ENCODE assay signal across 12 mouse cellular contexts in the genomic region with DNA sequence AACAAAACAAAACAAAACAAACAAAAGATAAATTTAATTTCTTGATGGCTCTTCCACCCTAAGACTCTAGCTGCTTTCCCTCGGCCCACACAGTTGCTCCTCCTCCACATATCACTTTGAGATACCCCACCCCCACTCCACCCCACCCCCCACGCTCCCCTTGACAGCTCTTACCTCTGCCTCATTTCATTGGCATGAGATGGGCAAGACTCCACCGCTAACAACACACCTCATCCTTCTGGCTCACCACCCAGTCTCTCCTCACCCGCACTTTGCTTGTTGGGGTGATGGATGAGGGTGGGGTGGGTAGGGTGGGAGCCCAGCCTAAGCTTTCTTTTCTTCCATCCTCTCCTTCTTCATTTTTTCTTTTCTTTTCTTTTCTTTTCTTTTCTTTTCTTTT. TPM values are rescaled to one million over a fixed set of nuclear protein-coding genes. Genes with fewer than 3 reads are reported as not detected.
DNase-seq lines count a peak whose midpoint lies in the region; ATAC-seq and TF ChIP-seq lines count a peak whose summit lies in the region.
"Had no signal": no experiment of that assay in that cellular context is flagged by ENCODE, and none has a peak within 500 bp of the region (broad histone marks: within the 10 kb centered on the region; RNA-seq: fewer than 3 reads in every experiment).

No protein-coding gene starts in this region.

- ATAC-seq in heart, embryonic 11.5 days (replicated peaks; ENCODE audit: insufficient number of reproducible peaks, low FRiP score, low TSS enrichment), result no peak
- ATAC-seq in liver, embryonic 14.5 days (ENCODE audit: insufficient read depth), result no peak
- no peak for ATAC-seq in heart, embryonic 15.5 days (replicated peaks; ENCODE audit: insufficient number of reproducible peaks, insufficient read depth, low FRiP score, low read depth)
- no peak for ATAC-seq in erythroblast, adult 5-6 weeks (replicated peaks; ENCODE audit: low FRiP score, poor library complexity, severe bottlenecking)

- no peak for TF ChIP-seq EP300 in liver, embryonic 14.5 days (IDR thresholded peaks at IDR 0.05; ENCODE audit: low read depth)
- TF ChIP-seq EP300 in CH12.LX (IDR thresholded peaks at IDR 0.05; ENCODE audit: low read length), result no peak

- dilution Hi-C loops in CH12.LX (cut with MboI; ENCODE audit: extremely low pct_ligation_motif_present, extremely low pct_unique_long_range_greater_than_20kb, low sequenced_read_pairs), result no loop called here

- peaks cover 19% of the 10 kb centered on the region for H3K4me1 ChIP-seq in heart, embryonic 11.5 days (ENCODE audit: control insufficient read depth, insufficient read depth, low read length)
- H3K4me1 ChIP-seq in liver, embryonic 14.5 days (replicated peaks; ENCODE audit: control insufficient read depth in 2 of 2, insufficient read depth in 2 of 2, low read length in 1 of 2), result peaks cover 0 to 13% of the 10 kb centered on the region in 2 experiments; a peak in 2 of 4 replicates
- peaks cover 8 to 22% of the 10 kb centered on the region in 2 experiments for H3K4me1 ChIP-seq in CH12.LX (ENCODE audit: control insufficient read depth in 1 of 2, insufficient read depth in 2 of 2)
- H3K4me1 ChIP-seq in heart, embryonic 15.5 days (replicated peaks), result peaks cover 31% of the 10 kb centered on the region

- H3K4me3 ChIP-seq in heart, embryonic 11.5 days (ENCODE audit: low read depth, low read length), result no peak overlapping the region
- H3K4me3 ChIP-seq in liver, embryonic 14.5 days (ENCODE audit: insufficient read depth in 1 of 2, low read depth in 2 of 2, low read length in 2 of 2), result no peak overlapping the region
- no peak overlapping the region for H3K4me3 ChIP-seq in CH12.LX (replicated peaks in 1 of 3; ENCODE audit: low read depth in 2 of 3, low read length in 2 of 3, poor library complexity in 1 of 3)
- peak overlapping the region; percentile 8; the same call in 1 of the 2 replicates for H3K4me3 ChIP-seq in heart, embryonic 15.5 days
- H3K4me3 ChIP-seq: forebrain, embryonic 15.5 days; limb, embryonic 13.5 days had no signal

- WGBS in heart, embryonic 11.5 days (ENCODE audit: insufficient replicate concordance), result 30% methylated on average over 4 of the region's 4 CpGs
- WGBS in liver, embryonic 14.5 days (ENCODE audit: insufficient replicate concordance), result 33% methylated on average over 4 of the region's 4 CpGs
- WGBS in heart, embryonic 15.5 days, result 28% methylated on average over 4 of the region's 4 CpGs

- no peak for TF ChIP-seq POLR2A in CH12.LX (IDR thresholded peaks at IDR 0.05; ENCODE audit: low read depth, low read length)

- no peaks in the 10 kb centered on the region for H3K9me3 ChIP-seq in heart, embryonic 11.5 days (replicated peaks; ENCODE audit: control insufficient read depth, low read length)
- no peaks in the 10 kb centered on the region for H3K9me3 ChIP-seq in liver, embryonic 14.5 days (ENCODE audit: control insufficient read depth, low read length)
- no peaks in the 10 kb centered on the region for H3K9me3 ChIP-seq in CH12.LX (replicated peaks; ENCODE audit: low read length)
- H3K9me3 ChIP-seq in heart, embryonic 15.5 days (replicated peaks), result no peaks in the 10 kb centered on the region
- H3K9me3 ChIP-seq: forebrain, embryonic 15.5 days; G1E; limb, embryonic 13.5 days had no signal

- no peaks in the 10 kb centered on the region for H3K27me3 ChIP-seq in heart, embryonic 11.5 days (ENCODE audit: control insufficient read depth, insufficient read depth, low read length)
- H3K27me3 ChIP-seq in liver, embryonic 14.5 days (ENCODE audit: control insufficient read depth, insufficient read depth, low read length), result no peaks in the 10 kb centered on the region
- H3K27me3 ChIP-seq in CH12.LX (replicated peaks), result no peaks in the 10 kb centered on the region
- no peaks in the 10 kb centered on the region for H3K27me3 ChIP-seq in heart, embryonic 15.5 days
- H3K27me3 ChIP-seq: forebrain, embryonic 15.5 days; limb, embryonic 13.5 days had no signal

- in situ Hi-C loops in CH12.LX (cut with MboI; ENCODE audit: low pct_ligation_motif_present, low pct_unique_long_range_greater_than_20kb, low sequenced_read_pairs), result no loop called here

- 0 out of 2 replicates have a peak, but pooled peaks cover 3% of the 10 kb centered on the region for H3K36me3 ChIP-seq in heart, embryonic 11.5 days (ENCODE audit: control insufficient read depth, insufficient read depth, low read length)
- no peaks in the 10 kb centered on the region for H3K36me3 ChIP-seq in liver, embryonic 14.5 days (replicated peaks; ENCODE audit: control insufficient read depth, insufficient read depth, low read depth)
- H3K36me3 ChIP-seq in CH12.LX (replicated peaks in 1 of 2; ENCODE audit: control insufficient read depth in 1 of 2, insufficient read depth in 1 of 2, low read length in 1 of 2), result peaks cover 0 to 8% of the 10 kb centered on the region in 2 experiments
- H3K36me3 ChIP-seq in heart, embryonic 15.5 days, result no peaks in the 10 kb centered on the region; the same call in 1 of the 2 replicates
- H3K36me3 ChIP-seq: forebrain, embryonic 15.5 days had no signal

- TF ChIP-seq CTCF in liver, embryonic 14.5 days (IDR thresholded peaks at IDR 0.05; ENCODE audit: low read depth), result no peak
- TF ChIP-seq CTCF in CH12.LX (conservative IDR thresholded peaks at IDR 0.05 in 1 of 2, IDR thresholded peaks at IDR 0.05 in 1 of 2; ENCODE audit: low read depth in 2 of 2, low read length in 2 of 2), result no peak

- no peak for DNase-seq in heart, adult 18-20 months
- DNase-seq in liver, embryonic 14.5 days (ENCODE audit: low read depth in 3 of 3, low spot score in 3 of 3), result no peak
- DNase-seq in liver (no peak), CH12.LX (ENCODE audit: extremely low read depth) (no peak)
- DNase-seq in right cerebral cortex, adult 18-20 months, result no peak

- peak overlapping the region; percentile 42 for H3K4me2 ChIP-seq in heart, embryonic 11.5 days
- H3K4me2 ChIP-seq in liver, embryonic 14.5 days (ENCODE audit: low read depth), result peak overlapping the region; percentile 29
- 0 out of 2 replicates have a peak overlapping the region, but pooled peaks have one; percentile 40 for H3K4me2 ChIP-seq in CH12.LX (ENCODE audit: insufficient read depth, low read depth, poor library complexity, severe bottlenecking)
- peak overlapping the region; percentile 25 for H3K4me2 ChIP-seq in heart, embryonic 15.5 days
- H3K4me2 ChIP-seq: forebrain, embryonic 15.5 days had no signal

- no peak overlapping the region for H3K27ac ChIP-seq in heart, embryonic 11.5 days (ENCODE audit: low read depth, low read length)
- no peak overlapping the region for H3K27ac ChIP-seq in liver, embryonic 14.5 days
- no peak overlapping the region for H3K27ac ChIP-seq in CH12.LX (ENCODE audit: insufficient read depth, low read depth)
- H3K27ac ChIP-seq in heart, embryonic 15.5 days, result no peak overlapping the region
- H3K27ac ChIP-seq: forebrain, embryonic 15.5 days; kidney, postnatal 0 days; limb, embryonic 13.5 days had no signal

- no peak overlapping the region for H3K9ac ChIP-seq in heart, embryonic 11.5 days (ENCODE audit: low read depth, low read length)
- H3K9ac ChIP-seq in liver, embryonic 14.5 days (replicated peaks), result no peak overlapping the region; the same call in 1 of the 2 replicates
- H3K9ac ChIP-seq in CH12.LX (ENCODE audit: insufficient read depth, low read depth), result peak overlapping the region; percentile 36; the same call in 1 of the 2 replicates
- H3K9ac ChIP-seq in heart, embryonic 15.5 days, result no peak overlapping the region
- H3K9ac ChIP-seq: forebrain, embryonic 15.5 days; limb, embryonic 13.5 days had no signal

- TF ChIP-seq RAD21 in CH12.LX (IDR thresholded peaks at IDR 0.05; ENCODE audit: low read depth, low read length), result no peak

- no peaks in the 10 kb centered on the region for H3K79me2 ChIP-seq in CH12.LX (replicated peaks; ENCODE audit: control insufficient read depth, extremely low read depth, insufficient read depth, poor library complexity, severe bottlenecking)

RNA-seq across cellular contexts. Expression of gene Tmbim6, which starts 24.3 kb away (rescaled TPM):
- 233 and 290 TPM in 2 replicates for polyA plus RNA-seq in heart, embryonic 11.5 days (2014; fragmentation: Nextera tagmentation; extraction: Ambion mirVana)
- 100 to 1,000 TPM; 225 to 256 TPM for total RNA-seq in heart, adult 18-20 months (2021)
- polyA plus RNA-seq in liver, embryonic 14.5 days (2012; rRNA removed), result 88.2 and 99.7 TPM in 2 replicates
- polyA plus RNA-seq in liver, embryonic 14.5 days (2014; fragmentation: Nextera tagmentation; extraction: Ambion mirVana), result 187 and 202 TPM in 2 replicates
- total RNA-seq in CH12.LX (2012; rRNA removed) (223 and 268 TPM in 2 replicates), CH12.LX (2014; rRNA removed) (260 and 269 TPM in 2 replicates)
- 313 and 329 TPM in 2 replicates for polyA plus RNA-seq in CH12.LX (2012; ENCODE audit: insufficient read length, low read depth)
- polyA plus RNA-seq in heart, embryonic 15.5 days (2015; fragmentation: Nextera tagmentation; extraction: Ambion mirVana), result 221 and 295 TPM in 2 replicates
- total RNA-seq in erythroblast, adult 5-6 weeks (2015; ENCODE audit: low replicate concordance), result 275 and 339 TPM in 2 replicates
- total RNA-seq in erythroblast, adult 5-6 weeks (2017; ENCODE audit: low replicate concordance), result 204 and 239 TPM in 2 replicates

RNA-seq across cellular contexts. Expression of gene Nckap5l, which starts 40.6 kb away (rescaled TPM):
- polyA plus RNA-seq in heart, embryonic 11.5 days (2014; fragmentation: Nextera tagmentation; extraction: Ambion mirVana), result 9.0 and 9.1 TPM in 2 replicates
- 1 to 10 TPM; 2.5 to 3.8 TPM for total RNA-seq in heart, adult 18-20 months (2021)
- polyA plus RNA-seq in liver, embryonic 14.5 days (2012; rRNA removed), result 0.70 and 1.2 TPM in 2 replicates
- polyA plus RNA-seq in liver, embryonic 14.5 days (2014; fragmentation: Nextera tagmentation; extraction: Ambion mirVana), result 0.85 and 1.4 TPM in 2 replicates
- total RNA-seq in CH12.LX (2012; rRNA removed) (0.88 and 0.89 TPM in 2 replicates), CH12.LX (2014; rRNA removed) (0.45 and 0.75 TPM in 2 replicates)
- 6.6 and 6.8 TPM in 2 replicates for polyA plus RNA-seq in CH12.LX (2012; ENCODE audit: insufficient read length, low read depth)
- polyA plus RNA-seq in heart, embryonic 15.5 days (2015; fragmentation: Nextera tagmentation; extraction: Ambion mirVana), result 6.8 and 8.0 TPM in 2 replicates
- total RNA-seq in erythroblast, adult 5-6 weeks (2015; ENCODE audit: low replicate concordance), result 1.5 TPM in 1 of 2 replicates, not detected in the other
- not detected in 2 replicates for total RNA-seq in erythroblast, adult 5-6 weeks (2017; ENCODE audit: low replicate concordance)

RNA-seq across cellular contexts. Expression of gene Fmnl3, which starts 46.7 kb away (rescaled TPM):
- 11.0 and 11.4 TPM in 2 replicates for polyA plus RNA-seq in heart, embryonic 11.5 days (2014; fragmentation: Nextera tagmentation; extraction: Ambion mirVana)
- 10 to 100 TPM; 13.4 to 14.8 TPM for total RNA-seq in heart, adult 18-20 months (2021)
- 3.2 and 3.7 TPM in 2 replicates for polyA plus RNA-seq in liver, embryonic 14.5 days (2012; rRNA removed)
- polyA plus RNA-seq in liver, embryonic 14.5 days (2014; fragmentation: Nextera tagmentation; extraction: Ambion mirVana), result 1.4 and 1.5 TPM in 2 replicates
- total RNA-seq in CH12.LX (2012; rRNA removed) (28.6 and 28.8 TPM in 2 replicates), CH12.LX (2014; rRNA removed) (23.5 and 24.2 TPM in 2 replicates)
- 49.3 and 50.6 TPM in 2 replicates for polyA plus RNA-seq in CH12.LX (2012; ENCODE audit: insufficient read length, low read depth)
- polyA plus RNA-seq in heart, embryonic 15.5 days (2015; fragmentation: Nextera tagmentation; extraction: Ambion mirVana), result 14.0 and 17.8 TPM in 2 replicates
- total RNA-seq in erythroblast, adult 5-6 weeks (2015; ENCODE audit: low replicate concordance), result 1.2 and 3.6 TPM in 2 replicates
- 3.7 and 4.5 TPM in 2 replicates for total RNA-seq in erythroblast, adult 5-6 weeks (2017; ENCODE audit: low replicate concordance)

RNA-seq across cellular contexts. Expression of gene Bcdin3d, which starts 57.6 kb away (rescaled TPM):
- 11.9 TPM in 2 replicates for polyA plus RNA-seq in heart, embryonic 11.5 days (2014; fragmentation: Nextera tagmentation; extraction: Ambion mirVana)
- total RNA-seq in heart, adult 18-20 months (2021), result 1 to 10 TPM; 3.7 to 3.9 TPM
- polyA plus RNA-seq in liver, embryonic 14.5 days (2012; rRNA removed), result 3.0 and 3.3 TPM in 2 replicates
- 5.0 TPM in 2 replicates for polyA plus RNA-seq in liver, embryonic 14.5 days (2014; fragmentation: Nextera tagmentation; extraction: Ambion mirVana)
- total RNA-seq in CH12.LX (2012; rRNA removed) (13.4 and 14.2 TPM in 2 replicates), CH12.LX (2014; rRNA removed) (13.8 and 15.3 TPM in 2 replicates)
- 13.8 and 16.1 TPM in 2 replicates for polyA plus RNA-seq in CH12.LX (2012; ENCODE audit: insufficient read length, low read depth)
- polyA plus RNA-seq in heart, embryonic 15.5 days (2015; fragmentation: Nextera tagmentation; extraction: Ambion mirVana), result 10.8 and 11.7 TPM in 2 replicates
- total RNA-seq in erythroblast, adult 5-6 weeks (2015; ENCODE audit: low replicate concordance), result not detected in 2 replicates
- 0.98 and 2.1 TPM in 2 replicates for total RNA-seq in erythroblast, adult 5-6 weeks (2017; ENCODE audit: low replicate concordance)
